Mouse (Mus musculus) thymus, adult 2 months (tissue): Measurements from ENCODE around the gene Olfr730. TPM values are rescaled to one million over a fixed set of nuclear protein-coding genes. Genes with fewer than 3 reads are reported as not detected.

Experiments used
- DNase-seq: peaks from one replicate; pipeline ENCODE4 v3.0.0; 2021
- H3K27ac ChIP-seq: fragments of 200-500 bp; 2 replicates; pipeline ENCODE4 v1.5.1; 2012; ENCODE audit warnings: low read length, control low read depth; ENCODE audit not compliant: control insufficient read depth, insufficient read depth
- H3K27me3 ChIP-seq: fragments of 200-500 bp; 2 replicates; pipeline ENCODE4 v1.6.1; 2012; ENCODE audit warnings: mild to moderate bottlenecking, low read length, moderate library complexity, mixed read lengths; ENCODE audit not compliant: control insufficient read depth, insufficient read depth
- H3K36me3 ChIP-seq: fragments of 200-500 bp; 2 replicates; pipeline ENCODE4 v1.6.1; 2012; ENCODE audit warnings: mild to moderate bottlenecking, low read length, moderate library complexity; ENCODE audit not compliant: control insufficient read depth, insufficient read depth
- H3K4me1 ChIP-seq: fragments of 200-500 bp; replicated peaks from 2 replicates; pipeline ENCODE4 v1.6.1; 2012; ENCODE audit warnings: low read length; ENCODE audit not compliant: control insufficient read depth, insufficient read depth
- H3K4me3 ChIP-seq: fragments of 200-500 bp; 2 replicates; pipeline ENCODE4 v1.5.1; 2012; ENCODE audit warnings: mild to moderate bottlenecking, low read length, control low read depth, moderate library complexity; ENCODE audit not compliant: control insufficient read depth, insufficient read depth
- CTCF ChIP-seq: fragments of 200-500 bp; IDR thresholded peaks from 2 replicates; pipeline ENCODE4 v1.5.1; 2012; ENCODE audit warnings: mild to moderate bottlenecking, control low read depth, low read length, moderate library complexity, borderline replicate concordance; ENCODE audit not compliant: control insufficient read depth, poor library complexity, insufficient read depth; ENCODE audit errors: extremely low read depth
- POLR2A ChIP-seq: fragments of 200-500 bp; IDR thresholded peaks from 2 replicates; pipeline ENCODE4 v1.6.1; 2012; ENCODE audit warnings: mild to moderate bottlenecking, low read length, control low read depth, moderate library complexity; ENCODE audit not compliant: control insufficient read depth, poor library complexity, insufficient read depth; ENCODE audit errors: extremely low read depth
- WGBS: fragments of 180-500 bp; shearing (Covaris S2); methylation state at CpG from one replicate; pipeline ENCODE4 v1.1.7; 2018; 5-methylcytosine and 5-hydroxymethylcytosine counted together
- polyA plus RNA-seq: library from polyadenylated mRNA; depleted of rRNA; stranded (reverse); fragments of >200 nt; gene quantifications from 2 replicates; pipeline ENCODE4 v1.2.3, GENCODE M21; 2012; rRNA removed

Gene Olfr730
- not detected in 2 replicates for polyA plus RNA-seq

GRCm38 (mm10) chr14:50188098-50188497 lies at the start of gene Olfr730:
TSS of gene Olfr730 (minus strand) at chr14:50188198.
- 78% methylated on average over 1 of the region's 1 CpGs for WGBS
- TF ChIP-seq POLR2A (no peak), CTCF (no peak)
- no peak within 1 kb of the TSS for H3K27ac ChIP-seq

GRCm38 (mm10) chr14:50152810-50153209 lies 35.2 kb downstream of the Olfr730 start, which contains the start of gene Olfr729:
TSS of gene Olfr729 (minus strand) at chr14:50152910.
- Histone ChIP-seq H3K4me3 (no peak within 1 kb of the TSS), H3K27me3 (no peaks in the 10 kb centered on the region), H3K36me3 (no peaks in the 10 kb centered on the region), H3K4me1 (no peaks in the 10 kb centered on the region), H3K27ac (no peak within 1 kb of the TSS)
- DNase-seq: no peak
- no peak for TF ChIP-seq CTCF
- no peak for TF ChIP-seq POLR2A

More at GRCm38 (mm10) chr14:50188098-50188497, at the start of gene Olfr730:
- DNase-seq: no peak
- H3K36me3 ChIP-seq: no peaks in the 10 kb centered on the region
- H3K27me3 ChIP-seq: no peaks in the 10 kb centered on the region
- no peak within 1 kb of the TSS for H3K4me3 ChIP-seq
- H3K4me1 ChIP-seq: no peaks in the 10 kb centered on the region

- H3K27ac ChIP-seq: no peak within 1 kb of the TSS
- 92% methylated on average over 5 of the region's 5 CpGs for WGBS
- H3K27me3 ChIP-seq: no peaks in the 10 kb centered on the region
- no peaks in the 10 kb centered on the region for H3K36me3 ChIP-seq
- TF ChIP-seq CTCF: no peak
- TF ChIP-seq POLR2A: no peak
- DNase-seq: no peak
- H3K4me1 ChIP-seq: no peaks in the 10 kb centered on the region
- no peak within 1 kb of the TSS for H3K4me3 ChIP-seq
These were observed 45.4 kb downstream of the Olfr730 start, which contains the start of gene Olfr728 for GRCm38 (mm10) chr14:50142580-50142979. TSS of gene Olfr728 (minus strand) at chr14:50142680.

Other genes starting within 250 kb of the Olfr730 start
- gene Olfr724, start 224.9 kb downstream of the Olfr730 start, polyA plus RNA-seq: not detected in 2 replicates
- gene Olfr725, start 147.8 kb downstream of the Olfr730 start, polyA plus RNA-seq: not detected in 2 replicates
- gene Olfr726, start 97.2 kb downstream of the Olfr730 start, polyA plus RNA-seq: not detected in 2 replicates
- gene Olfr727, start 65.0 kb downstream of the Olfr730 start, polyA plus RNA-seq: not detected in 2 replicates
- gene Olfr728, start 45.5 kb downstream of the Olfr730 start, polyA plus RNA-seq: not detected in 2 replicates
- gene Olfr729, start 35.3 kb downstream of the Olfr730 start, polyA plus RNA-seq: not detected in 2 replicates
- not detected in 2 replicates for gene Olfr731, start 53.7 kb upstream of the Olfr730 start, polyA plus RNA-seq
- gene Olfr732, start 96.0 kb upstream of the Olfr730 start, polyA plus RNA-seq: not detected in 2 replicates
- not detected in 2 replicates for gene Olfr733, start 113.3 kb upstream of the Olfr730 start, polyA plus RNA-seq
- gene Olfr734, start 138.6 kb upstream of the Olfr730 start, polyA plus RNA-seq: not detected in 2 replicates
- gene Olfr735, start 160.7 kb upstream of the Olfr730 start, polyA plus RNA-seq: not detected in 2 replicates
- 1.5 and 2.4 TPM in 2 replicates for gene Tlr11, start 169.7 kb upstream of the Olfr730 start, polyA plus RNA-seq
- gene Olfr736, start 193.0 kb upstream of the Olfr730 start, polyA plus RNA-seq: not detected in 2 replicates
- gene Olfr738, start 219.4 kb upstream of the Olfr730 start, polyA plus RNA-seq: not detected in 2 replicates
- not detected in 2 replicates for gene Olfr739, start 230.4 kb upstream of the Olfr730 start, polyA plus RNA-seq